Mouse (Mus musculus) cerebellum, adult (tissue): ENCODE measurements around the gene Mpo.

Source experiments
- ATAC-seq: cut with Nextera tagmentation; 2 replicates; pipeline ENCODE4 v1.9.2; 2017; ENCODE audit warnings: mild to moderate bottlenecking, moderate library complexity, mixed read lengths; ENCODE audit not compliant: insufficient number of reproducible peaks, low FRiP score, low TSS enrichment

Mpo gene

DNA sequence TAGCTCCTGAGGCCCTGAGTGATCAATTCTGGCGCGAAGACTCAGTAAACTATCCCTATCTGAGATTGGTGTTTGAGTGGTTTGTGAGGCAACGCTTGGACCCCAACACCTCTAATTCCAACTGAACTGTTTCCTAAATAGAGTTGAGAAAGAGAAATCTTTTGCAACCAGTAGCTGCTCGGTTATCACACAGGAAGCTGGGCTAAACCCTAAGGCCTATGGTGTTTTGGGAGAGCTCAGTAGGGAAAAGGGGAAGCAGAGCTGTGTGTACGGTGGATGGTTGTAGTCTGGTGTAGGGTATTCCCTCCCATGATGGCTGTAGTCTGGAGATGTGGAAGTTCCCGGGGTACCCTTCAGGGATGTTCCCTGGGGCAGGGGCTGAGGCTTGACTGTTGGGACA is 3.3 kb upstream of the Mpo start:
- no peak for ATAC-seq

DNA sequence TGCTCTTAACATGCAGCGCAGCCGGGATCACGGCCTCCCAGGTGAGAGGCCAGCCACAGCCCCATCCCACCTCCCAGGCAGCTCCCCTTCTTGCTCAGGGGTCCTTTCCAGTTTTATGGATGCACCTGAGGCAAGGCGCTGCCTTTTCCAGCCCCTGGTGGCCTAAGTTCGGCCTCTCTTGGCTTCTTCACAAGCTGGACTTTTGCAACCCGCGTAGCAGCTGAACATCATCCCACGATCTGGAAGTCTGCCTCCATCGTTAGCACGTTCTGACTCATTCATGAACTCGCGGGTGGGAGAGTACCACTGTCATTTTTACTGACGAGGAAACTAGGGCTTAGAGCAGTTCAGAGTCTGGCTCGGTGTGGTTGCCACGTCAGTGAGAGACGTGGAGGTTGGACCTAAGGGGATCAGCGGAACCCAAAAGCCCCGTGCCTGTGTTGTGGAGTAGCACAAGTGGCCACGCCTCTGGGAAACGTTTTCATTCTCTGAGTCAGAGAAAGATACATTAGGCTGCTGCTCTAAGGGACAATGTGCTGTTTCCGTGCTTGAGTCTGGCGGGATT is 8.4 kb downstream of the Mpo start:
- ATAC-seq: no peak

DNA sequence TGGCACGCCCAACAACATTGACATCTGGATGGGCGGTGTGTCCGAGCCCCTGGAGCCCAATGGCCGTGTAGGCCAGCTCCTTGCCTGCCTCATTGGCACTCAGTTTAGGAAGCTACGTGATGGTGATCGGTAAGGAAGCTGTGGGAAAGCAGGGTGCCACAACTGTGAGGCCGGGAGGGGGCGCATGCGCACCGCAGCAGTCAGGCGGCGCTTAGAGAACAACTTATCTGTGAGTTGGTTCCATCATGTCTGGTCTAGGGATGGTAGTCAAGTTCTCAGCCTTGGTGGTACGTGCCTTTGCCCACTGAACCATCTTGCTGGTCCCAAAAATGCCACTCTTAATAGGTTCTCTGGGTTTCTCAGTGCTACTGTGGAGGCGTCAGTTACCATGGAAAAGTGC is 9.2 kb downstream of the Mpo start:
- ATAC-seq: no peak

DNA sequence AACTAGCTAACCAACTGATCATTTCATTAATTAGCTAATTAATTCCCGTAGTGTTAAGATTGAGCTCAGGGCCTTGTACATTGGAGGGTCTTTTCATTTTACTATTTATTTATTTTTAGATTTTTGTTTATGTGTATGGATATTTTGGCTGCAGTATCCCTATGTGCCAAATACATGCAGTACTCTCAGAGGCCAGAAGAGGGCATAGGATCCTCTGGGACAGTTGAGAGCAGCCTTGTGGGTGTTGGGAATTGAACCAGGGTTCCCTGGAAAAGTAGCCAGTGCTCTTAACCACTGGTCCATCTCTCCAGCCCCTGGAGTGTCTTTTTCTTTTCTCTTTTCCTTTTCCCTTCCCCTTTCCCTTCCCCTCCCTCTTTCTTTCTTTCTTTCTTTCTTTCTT is 12.1 kb downstream of the Mpo start:
- ATAC-seq: no peak

DNA sequence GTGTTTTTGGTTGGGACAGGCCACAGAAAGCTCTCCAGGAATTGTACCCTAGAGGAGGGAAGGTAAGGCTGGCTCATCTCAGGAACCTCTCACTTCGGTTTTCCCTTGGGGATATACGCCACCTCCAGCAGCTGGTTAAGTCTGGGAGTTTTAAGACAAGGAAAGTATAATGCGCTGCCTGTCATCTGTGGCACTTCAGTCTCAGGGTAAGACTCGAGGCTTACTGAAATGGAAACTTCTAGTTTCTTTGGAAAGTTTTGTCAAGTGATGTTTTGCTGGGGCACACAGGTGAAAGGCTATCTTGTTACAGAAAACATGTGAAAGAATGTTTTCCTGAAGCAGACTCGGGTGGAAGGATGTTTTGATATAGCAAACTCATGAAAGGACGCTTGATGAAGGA is 14.1 kb downstream of the Mpo start:
- no peak for ATAC-seq

DNA sequence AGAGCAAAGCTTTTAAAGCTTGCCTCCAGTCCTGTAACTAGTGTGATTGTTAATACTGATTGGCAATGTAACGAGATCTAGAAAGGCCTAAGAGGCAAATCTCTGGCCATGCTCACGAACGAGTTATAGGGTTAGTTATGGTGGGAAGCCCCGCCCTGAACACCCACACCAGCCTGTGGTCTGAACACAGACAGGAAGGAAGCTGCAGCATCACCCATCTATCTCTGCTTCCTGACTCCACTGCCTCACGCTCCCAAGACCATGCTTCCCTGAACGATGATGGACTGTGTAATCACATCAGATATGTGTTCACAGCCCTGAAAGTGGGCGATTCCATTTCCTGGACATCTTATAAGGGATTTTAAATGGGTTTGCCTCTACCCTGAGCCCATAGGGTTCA is 14.9 kb downstream of the Mpo start:
- no peak for ATAC-seq

DNA sequence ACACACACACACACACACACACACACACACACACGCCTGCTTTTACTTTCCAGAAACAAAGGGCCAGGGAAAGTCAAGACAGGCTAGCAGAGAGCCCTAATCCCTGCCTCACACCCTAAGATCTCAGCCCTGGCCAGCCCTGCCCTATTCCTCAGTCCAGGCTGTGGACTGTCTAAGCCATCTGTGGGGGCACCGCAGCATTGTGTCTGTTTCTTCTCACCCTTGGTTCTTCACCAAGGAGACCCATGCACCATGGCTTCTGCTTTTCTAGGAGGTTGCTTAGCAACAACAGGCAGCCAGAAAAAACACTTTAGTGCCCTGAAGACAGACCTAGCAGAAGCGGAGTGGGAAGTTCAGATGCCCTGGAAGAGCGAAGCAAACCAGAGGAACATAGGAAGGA is 18.0 kb downstream of the Mpo start:
- no peak for ATAC-seq

DNA sequence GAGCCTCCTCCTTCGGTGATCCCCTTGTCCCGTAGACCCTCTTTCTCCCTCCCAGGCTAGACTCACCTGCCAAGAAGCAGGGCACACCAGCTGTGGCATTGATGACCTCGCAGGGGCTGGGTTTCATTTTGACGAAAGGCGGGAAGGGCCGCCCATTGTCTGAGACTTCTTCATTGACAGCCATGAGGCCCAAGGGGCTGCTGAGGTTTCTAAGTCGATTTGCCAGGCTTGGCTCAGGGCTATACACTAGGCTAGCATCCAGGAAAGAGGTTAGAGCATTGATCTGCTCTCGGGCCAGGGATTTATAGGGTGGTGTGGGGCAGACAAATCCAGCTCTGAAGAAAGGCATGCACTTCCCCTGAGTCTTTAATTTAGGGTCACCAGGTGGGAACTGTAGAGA is 21.4 kb downstream of the Mpo start:
- no peak for ATAC-seq

DNA sequence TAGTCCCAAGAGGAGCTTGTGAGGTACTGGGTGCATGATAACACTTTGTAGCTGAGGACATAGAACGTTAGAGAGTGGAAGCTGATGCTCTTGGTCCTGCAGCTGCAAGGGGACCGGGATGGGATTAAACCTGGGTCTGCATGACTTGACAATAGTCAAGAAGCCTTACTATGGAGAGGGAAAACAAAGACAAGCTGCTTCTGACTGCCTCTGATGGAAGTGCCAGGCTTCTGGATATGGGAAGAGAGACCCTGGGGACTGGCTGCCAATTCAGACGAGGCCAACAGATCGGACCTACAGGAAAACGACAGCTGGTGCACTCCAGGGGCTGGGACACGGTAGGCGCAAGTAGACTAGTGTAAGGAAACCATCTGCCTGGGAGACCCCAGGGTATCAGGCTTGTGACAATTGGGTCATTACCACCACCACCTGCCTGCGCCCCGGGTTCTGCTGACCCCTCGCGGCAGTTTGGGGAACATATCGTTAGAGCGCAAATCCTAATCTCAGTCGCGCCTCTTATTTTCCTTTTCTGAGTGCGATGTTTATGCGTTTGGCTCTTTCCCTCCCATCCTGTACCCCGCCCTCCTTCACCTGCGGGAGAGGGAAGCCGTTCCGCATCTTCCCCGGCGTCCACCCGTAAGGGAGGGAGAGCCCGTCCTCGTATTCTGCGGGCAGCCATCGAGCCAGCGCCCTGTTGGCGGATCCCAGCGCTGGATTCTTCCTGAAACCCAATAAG is 23.5 kb downstream of the Mpo start:
- peak; percentile 67; the same call in 1 of the 2 replicates for ATAC-seq

DNA sequence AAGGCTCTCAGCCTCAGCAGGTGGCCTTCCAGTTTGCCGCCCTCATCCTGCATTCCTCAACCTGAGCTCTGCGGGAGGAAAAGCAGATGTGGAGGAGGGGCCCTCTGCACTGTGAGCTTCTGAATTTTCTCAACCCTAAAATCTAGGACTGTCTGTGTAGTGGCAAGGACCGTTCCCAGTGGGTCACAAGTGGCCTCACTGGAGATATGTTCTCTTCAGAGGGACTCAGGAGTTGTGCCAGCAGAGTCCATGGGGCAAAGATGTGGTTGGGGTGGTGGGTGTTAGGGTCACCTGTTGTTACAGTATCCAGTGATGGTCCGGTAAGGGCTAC is 24.0 kb downstream of the Mpo start:
- no peak; the same call in 1 of the 2 replicates for ATAC-seq

DNA sequence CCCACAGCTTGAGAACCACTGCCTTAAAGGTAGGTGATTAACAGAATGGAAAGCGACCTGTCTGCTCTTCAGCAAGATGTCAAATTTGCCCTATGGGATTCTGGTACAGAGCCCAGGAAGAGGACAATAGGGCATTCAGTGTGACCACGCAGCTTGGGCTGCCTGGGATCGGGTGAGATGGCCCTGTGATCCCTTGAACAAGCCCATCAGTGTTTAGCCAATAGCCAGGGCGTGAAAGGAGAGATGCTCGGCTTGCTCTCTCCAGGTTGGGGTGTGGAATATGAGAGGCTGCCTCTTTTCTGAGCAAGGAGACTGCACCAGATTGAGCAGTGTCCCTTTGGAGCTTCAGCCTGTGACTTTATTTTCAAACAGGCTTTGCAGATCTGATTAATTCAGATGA is 28.1 kb downstream of the Mpo start:
- no peak for ATAC-seq

DNA sequence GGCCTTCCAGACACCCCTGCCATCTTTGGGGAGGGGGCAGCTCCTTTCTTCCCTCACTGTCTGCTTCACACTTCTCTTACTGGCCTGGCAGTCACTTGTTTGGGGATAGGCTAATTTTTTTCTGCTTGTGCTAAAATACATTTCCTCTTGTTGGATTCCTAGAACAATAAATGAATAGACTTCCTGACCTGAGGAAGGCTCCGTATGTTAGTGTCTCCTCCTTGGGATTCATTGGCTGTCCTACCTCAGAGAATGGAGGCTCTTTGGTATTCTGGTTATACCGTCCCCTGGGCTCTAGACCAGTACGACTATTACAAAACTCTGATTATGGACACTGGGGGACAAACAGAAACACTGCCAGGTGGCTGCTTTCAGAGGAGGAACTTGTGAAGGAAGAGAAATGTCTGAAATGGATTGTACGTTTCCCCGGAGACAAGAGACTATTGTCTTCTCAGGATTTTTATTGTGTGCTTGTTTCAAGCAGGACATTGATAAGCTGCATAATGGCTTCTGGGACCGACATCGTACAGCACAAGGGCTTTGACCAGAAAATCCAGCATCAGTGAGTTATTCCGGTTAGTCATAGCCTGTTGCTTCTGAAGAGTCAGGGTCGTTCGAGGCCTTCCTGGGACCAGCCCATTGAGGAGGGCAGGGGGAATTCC is 35.0 kb downstream of the Mpo start, which contains the start of gene Lpo:
TSS of gene Lpo (minus strand) at position 51 of the 662 bp plus-strand sequence.
- no peak for ATAC-seq

DNA sequence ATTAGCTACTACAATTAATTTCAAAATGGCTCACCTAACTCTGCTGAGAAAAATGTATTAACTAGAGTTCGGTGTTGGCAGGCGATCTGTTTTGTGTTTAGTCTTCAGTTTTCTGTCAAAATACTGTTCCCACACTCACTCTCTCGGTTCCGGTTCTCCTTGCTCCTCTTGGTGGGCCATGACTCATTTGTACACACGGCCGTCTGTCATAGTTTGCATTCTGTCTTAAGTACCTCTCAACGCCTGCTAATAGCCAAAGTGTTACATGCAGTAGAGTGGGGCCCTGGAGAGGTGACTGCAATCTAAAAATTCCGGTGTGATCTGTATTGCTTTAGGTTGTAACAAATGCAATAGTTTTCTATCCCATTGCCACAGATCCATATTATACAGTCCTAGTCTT is 47.3 kb downstream of the Mpo start:
- ATAC-seq: no peak

DNA sequence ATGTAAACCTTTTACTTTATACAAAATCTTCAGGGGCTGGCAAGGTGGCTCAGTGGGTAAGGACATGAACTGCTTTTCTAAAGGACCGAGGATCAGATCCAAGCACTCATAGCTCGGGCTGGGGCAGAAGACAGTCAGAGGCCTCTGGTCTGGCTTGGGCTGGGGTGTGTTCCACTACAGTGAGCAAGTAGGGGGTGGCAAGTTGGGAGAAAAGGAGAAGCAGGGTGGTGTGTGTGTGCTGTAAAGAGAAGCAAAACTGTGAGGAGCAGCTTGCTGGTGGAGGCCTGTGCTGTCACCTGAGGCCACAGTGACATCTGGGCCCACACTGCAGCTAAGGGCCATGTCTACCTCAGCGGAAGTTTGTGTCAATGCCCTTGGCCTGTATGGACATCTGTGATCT is 48.1 kb downstream of the Mpo start:
- ATAC-seq: no peak

DNA sequence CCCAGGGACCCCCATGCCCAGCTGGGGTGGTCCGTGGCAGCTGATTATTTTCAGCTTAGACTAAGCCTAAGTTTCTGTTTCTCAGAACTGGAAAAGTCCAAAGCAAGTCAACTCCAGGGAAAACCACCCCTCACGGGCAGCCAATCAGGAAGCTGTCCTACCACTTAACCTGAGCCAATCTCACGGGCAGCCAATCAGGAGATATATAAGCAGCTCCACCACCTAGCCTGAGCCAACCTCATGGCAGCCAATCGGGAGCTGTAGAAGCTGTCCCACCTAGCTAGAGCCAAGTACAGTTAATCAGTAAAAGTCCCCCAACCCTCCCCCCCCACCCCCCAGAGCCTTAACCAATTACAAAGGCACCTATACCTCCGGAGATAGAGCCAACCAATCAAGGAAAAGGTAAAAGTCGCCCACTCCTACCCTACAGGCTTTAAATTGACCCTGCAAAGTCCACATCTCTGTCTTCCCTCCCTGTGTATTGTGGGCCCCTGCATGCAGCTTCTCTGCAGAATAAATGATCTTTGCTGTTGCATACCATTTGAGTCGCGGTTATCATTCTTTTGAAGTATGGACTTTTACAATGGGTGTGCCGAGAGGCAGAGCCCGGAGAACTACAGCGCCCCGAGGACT is 53.7 kb downstream of the Mpo start:
- ATAC-seq: no peak

DNA sequence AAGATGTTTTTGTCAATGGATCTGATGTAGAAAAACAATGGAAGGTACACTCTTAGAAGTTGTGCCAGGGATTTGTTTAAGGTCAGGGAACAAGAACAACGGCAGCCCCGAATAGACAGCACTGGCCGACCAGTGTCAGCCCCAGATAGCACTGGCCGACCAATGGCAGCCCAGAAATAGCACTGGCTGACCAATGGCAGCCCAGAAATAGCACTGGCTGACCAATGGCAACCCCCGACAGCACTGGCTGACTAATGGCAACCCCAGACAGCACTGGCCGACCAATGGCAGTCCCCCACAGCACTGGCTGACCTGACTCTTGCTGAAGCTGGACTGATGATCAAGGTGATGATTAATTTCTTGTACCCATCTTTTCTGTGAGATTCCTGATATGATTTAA is 54.5 kb downstream of the Mpo start:
- no peak for ATAC-seq

DNA sequence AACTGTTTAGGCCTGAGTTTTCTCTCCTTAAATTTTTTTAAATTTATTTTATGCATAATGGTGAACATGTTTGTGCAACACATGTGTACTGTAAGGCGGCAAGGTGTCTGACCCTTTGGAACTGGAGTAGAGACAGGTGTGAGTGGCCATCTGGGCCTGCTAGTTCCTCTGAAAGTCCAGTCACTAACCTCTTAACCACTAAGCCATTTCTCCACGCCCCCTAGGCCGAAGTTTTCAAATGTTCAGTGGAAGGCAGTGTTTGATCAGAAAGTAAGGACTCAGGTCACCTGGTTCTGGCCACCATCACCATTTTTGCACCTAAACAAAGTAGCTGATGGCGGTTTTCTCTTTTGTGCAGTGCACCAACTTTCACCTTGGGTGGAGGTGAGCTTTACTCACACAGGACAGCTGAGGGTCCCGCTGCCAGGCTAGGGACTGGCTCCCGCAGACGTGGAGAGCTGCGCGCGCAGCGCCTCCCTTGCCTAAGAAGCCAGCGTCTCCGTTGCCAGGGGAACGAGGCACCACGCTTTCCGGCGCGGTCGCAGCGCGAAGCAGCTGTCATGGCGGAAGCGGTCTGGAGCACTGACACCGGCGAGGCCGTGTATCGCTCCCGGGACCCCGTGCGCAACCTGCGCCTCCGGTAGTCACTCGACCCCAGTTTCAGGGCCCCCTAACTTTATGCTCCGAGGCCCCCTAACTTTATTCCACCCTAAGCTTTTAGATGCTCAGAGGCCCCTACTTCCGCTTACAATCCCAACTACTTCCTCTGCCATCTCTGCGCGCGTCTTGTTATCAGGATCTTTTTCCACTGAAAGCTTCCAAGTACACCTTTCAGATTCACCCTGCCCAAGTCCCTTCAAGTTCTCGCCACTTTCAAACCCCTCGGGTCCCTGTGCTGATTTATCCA is 59.6 kb downstream of the Mpo start, which contains the start of gene Mks1:
TSS of gene Mks1 (plus strand) at position 526 of the 907 bp plus-strand sequence.
- ATAC-seq: peak; percentile 82; the same call in 1 of the 2 replicates

DNA sequence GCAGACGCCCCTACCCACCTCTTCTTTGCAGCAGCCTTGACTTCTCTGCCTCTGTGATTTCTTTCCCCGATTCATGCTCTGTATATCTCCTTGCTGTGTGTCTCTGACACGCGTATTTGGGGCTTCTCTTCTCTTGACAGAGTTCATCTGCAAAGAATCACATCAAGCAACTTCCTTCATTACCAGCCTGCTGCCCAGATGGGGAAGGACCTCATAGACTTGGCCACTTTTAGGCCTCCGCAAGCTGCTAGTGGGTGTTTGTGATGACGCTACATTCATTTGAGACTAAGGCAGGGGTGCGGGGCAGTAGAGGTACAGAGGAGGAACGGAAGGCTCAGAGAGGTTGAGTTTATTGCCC is 60.2 kb downstream of the Mpo start:
- ATAC-seq: no peak
